Mouse (Mus musculus) hindbrain, embryonic 12.5 days (tissue): ENCODE data around the gene Htra2. TPM values are rescaled to one million over a fixed set of nuclear protein-coding genes. Genes with fewer than 3 reads are reported as not detected.
A peak's percentile ranks its signal among the peaks of the same experiment; 100 is the strongest.

ENCODE experiments used
- ATAC-seq: fragments of 200-750 bp; cut with Nextera tagmentation; 2 replicates; pipeline ENCODE4 v1.8.0; 2017; ENCODE audit warnings: moderate TSS enrichment; ENCODE audit not compliant: low FRiP score
- H3K27ac ChIP-seq: fragments of 300-500 bp; sonication (generic); 2 replicates; pipeline ENCODE4 v1.5.1; 2016; ENCODE audit warnings: mild to moderate bottlenecking
- H3K27me3 ChIP-seq: fragments of 300-500 bp; sonication (generic); 2 replicates; pipeline ENCODE4 v1.6.1; 2016; ENCODE audit warnings: mild to moderate bottlenecking
- H3K36me3 ChIP-seq: fragments of 300-500 bp; sonication (generic); 2 replicates; pipeline ENCODE4 v1.6.1; 2016; ENCODE audit warnings: mild to moderate bottlenecking
- H3K4me1 ChIP-seq: fragments of 300-500 bp; sonication (generic); 2 replicates; pipeline ENCODE4 v1.6.1; 2016
- H3K4me2 ChIP-seq: fragments of 300-500 bp; sonication (generic); replicated peaks from 2 replicates; pipeline ENCODE4 v1.6.1; 2016; ENCODE audit warnings: mild to moderate bottlenecking
- H3K4me3 ChIP-seq: fragments of 300-500 bp; sonication (generic); 2 replicates; pipeline ENCODE4 v1.5.1; 2016; ENCODE audit warnings: mild to moderate bottlenecking
- H3K9ac ChIP-seq: fragments of 300-500 bp; sonication (generic); 2 replicates; pipeline ENCODE4 v1.6.1; 2016; ENCODE audit warnings: mild to moderate bottlenecking, moderate library complexity
- H3K9me3 ChIP-seq: fragments of 300-500 bp; sonication (generic); replicated peaks from 2 replicates; pipeline ENCODE4 v1.6.1; 2016; ENCODE audit warnings: mild to moderate bottlenecking
- WGBS: fragments of 180-500 bp; shearing (Covaris S2); methylation state at CpG from one replicate; pipeline ENCODE4 v1.1.7; 2016; 5-methylcytosine and 5-hydroxymethylcytosine counted together
- polyA plus RNA-seq: library from polyadenylated mRNA; unstranded; fragments of >200 nt; fragmentation: Nextera tagmentation; extraction: Ambion mirVana; gene quantifications from 2 replicates; pipeline ENCODE4 v1.2.1, GENCODE M21; 2016

The Htra2 gene
- 59.9 and 63.4 TPM in 2 replicates for polyA plus RNA-seq

DNA sequence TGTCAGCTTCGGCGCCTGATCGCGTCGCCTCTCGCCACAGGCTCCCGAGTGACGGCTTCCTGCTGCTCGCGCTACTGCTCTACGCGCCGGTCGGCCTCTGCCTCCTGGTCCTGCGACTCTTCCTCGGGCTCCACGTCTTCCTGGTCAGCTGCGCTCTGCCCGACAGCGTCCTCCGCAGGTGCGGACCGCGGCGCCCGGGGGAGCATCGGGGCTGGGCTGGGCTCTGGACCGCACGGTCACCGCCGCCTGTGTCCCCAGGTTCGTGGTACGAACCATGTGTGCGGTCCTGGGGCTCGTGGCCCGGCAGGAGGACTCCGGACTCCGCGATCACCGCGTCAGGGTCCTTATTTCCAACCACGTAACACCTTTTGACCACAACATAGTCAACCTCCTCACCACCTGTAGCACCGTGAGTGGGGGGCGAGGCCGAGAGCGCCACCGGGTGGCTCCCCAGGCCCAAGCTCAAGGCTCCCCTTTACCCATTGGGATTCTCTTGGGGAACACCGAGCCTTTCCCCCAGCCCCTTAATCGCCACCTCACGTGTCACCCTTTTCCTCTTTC, at the start of gene Htra2:
Htra2 (minus strand) TSS at position 403 of the 561 bp plus-strand sequence.
- Histone ChIP-seq H3K4me1 (peaks cover 28% of the 10 kb centered on the region), H3K9me3 (no peaks in the 10 kb centered on the region), H3K4me3 (peak within 1 kb of the TSS; percentile 98), H3K4me2 (peak within 1 kb of the TSS; percentile 72), H3K36me3 (peaks cover 28% of the 10 kb centered on the region), H3K27me3 (no peaks in the 10 kb centered on the region), H3K27ac (peak within 1 kb of the TSS; percentile 88), H3K9ac (peak within 1 kb of the TSS; percentile 88)
- ATAC-seq, result peak; percentile 2; the same call in 1 of the 2 replicates
- under 1% methylated on average over 50 of the region's 50 CpGs for WGBS

DNA sequence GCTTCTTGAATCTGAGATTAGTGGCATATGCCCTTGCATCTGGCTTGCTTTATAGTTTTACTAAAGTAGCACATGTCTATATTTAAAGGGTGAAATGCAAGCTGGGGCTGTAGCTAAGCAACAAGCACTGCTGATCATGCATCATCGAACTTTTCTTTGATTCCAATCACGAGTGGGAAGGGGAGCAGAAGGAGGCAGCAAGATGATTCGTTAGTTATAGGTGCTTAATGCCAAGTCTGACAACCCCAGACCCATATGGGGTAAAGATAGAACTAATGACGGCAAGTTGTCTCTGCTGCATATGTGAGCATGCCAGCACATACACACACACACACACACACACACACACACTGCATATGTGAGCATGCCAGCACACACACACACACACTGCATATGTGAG, 49.1 kb upstream of the Htra2 start:
- peaks cover 33% of the 10 kb centered on the region for H3K4me1 ChIP-seq
- H3K36me3 ChIP-seq, result no peaks in the 10 kb centered on the region
- 71% methylated on average over 4 of the region's 4 CpGs for WGBS
- H3K27me3 ChIP-seq, result peaks cover 15% of the 10 kb centered on the region
- H3K27ac ChIP-seq, result no peak overlapping the region
- no peak overlapping the region for H3K9ac ChIP-seq
- H3K4me2 ChIP-seq, result no peak overlapping the region
- H3K9me3 ChIP-seq, result no peaks in the 10 kb centered on the region
- no peak for ATAC-seq
- no peak overlapping the region for H3K4me3 ChIP-seq

DNA sequence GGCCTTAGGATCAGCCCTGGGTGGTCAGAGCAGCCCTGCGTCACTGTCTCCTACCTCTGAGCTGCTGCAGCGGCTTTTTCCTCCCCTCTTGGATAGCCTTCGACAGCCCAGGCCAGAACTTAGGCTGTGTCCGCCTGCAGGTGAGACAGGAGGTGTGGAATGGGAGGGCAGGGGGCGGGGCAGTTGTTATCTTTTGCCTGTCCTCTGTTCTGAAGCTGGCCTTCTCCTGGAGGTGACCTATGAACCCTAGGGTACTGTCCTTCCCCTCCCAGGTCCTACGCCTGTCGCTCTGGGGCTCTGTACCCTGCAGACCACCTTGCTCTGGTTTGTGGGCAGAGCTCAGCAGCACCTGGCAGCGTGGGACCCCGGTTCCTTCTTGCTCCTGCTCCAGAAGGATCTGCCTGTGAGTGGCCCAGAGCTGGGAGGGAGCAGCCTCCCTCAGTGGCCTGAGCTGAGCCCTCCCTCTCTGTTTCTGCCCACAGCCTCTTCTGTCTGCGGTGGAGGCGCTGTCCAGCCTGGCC, 48.1 kb upstream of the Htra2 start:
- ATAC-seq, result no peak
- Histone ChIP-seq H3K27me3 (peaks cover 19% of the 10 kb centered on the region), H3K4me2 (peak overlapping the region; percentile 100), H3K9ac (peak overlapping the region; percentile 84), H3K36me3 (no peaks in the 10 kb centered on the region), H3K4me3 (peak overlapping the region; percentile 76; the same call in 1 of the 2 replicates), H3K27ac (no peak overlapping the region), H3K4me1 (peaks cover 28% of the 10 kb centered on the region), H3K9me3 (no peaks in the 10 kb centered on the region)
- 38% methylated on average over 11 of the region's 11 CpGs for WGBS

DNA sequence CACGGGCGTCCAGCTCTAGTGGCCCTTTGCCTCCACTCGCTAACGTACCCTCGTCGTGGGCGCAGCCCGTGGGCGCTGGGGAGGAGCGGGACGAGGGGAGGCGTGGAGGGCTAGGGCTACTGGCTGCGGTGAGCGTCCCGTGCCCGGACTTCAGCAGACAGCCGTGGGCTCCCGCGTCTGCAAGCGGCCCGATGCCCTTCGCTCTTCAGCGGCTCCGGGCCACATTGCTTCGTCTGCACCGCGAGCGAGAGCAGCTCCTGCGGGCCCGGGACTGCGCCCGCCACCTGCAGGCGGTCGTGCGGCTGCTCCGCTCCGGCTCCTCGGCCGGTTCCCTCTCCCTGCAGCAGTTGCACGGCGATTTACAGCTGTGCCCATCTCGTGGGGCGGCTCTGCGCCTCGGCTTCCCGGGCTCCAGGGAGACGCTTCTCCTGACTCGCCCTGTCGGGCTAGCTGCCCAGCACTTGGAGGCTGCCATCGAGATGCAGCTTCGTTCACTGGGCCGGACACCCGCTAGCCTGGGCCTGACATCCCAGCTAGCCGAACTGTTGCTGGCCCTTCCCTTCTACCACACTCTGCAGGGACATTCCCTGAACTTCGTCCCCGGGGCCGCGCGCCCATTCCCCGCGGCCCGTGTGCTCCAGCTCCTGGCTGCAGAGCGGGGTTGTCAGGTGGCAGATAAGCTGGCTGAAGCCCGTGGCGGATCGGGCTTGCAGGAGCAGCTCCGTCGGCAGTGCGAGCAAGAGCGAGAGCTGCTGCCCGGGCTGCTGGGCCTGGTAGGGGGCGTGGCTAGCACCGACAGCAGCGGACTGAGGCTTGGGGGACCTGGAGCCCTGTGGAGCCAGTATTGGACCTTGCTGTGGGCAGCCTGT, 46.8 kb upstream of the Htra2 start:
- peak; percentile 76 for ATAC-seq
- H3K27ac ChIP-seq, result peak overlapping the region; percentile 79
- H3K9ac ChIP-seq, result peak overlapping the region; percentile 84
- peak overlapping the region; percentile 100 for H3K4me2 ChIP-seq
- H3K9me3 ChIP-seq, result no peaks in the 10 kb centered on the region
- under 1% methylated on average over 67 of the region's 74 CpGs for WGBS
- H3K4me1 ChIP-seq, result peaks cover 20% of the 10 kb centered on the region
- H3K4me3 ChIP-seq, result peak overlapping the region; percentile 76
- no peaks in the 10 kb centered on the region for H3K36me3 ChIP-seq
- H3K27me3 ChIP-seq, result peaks cover 19% of the 10 kb centered on the region

DNA sequence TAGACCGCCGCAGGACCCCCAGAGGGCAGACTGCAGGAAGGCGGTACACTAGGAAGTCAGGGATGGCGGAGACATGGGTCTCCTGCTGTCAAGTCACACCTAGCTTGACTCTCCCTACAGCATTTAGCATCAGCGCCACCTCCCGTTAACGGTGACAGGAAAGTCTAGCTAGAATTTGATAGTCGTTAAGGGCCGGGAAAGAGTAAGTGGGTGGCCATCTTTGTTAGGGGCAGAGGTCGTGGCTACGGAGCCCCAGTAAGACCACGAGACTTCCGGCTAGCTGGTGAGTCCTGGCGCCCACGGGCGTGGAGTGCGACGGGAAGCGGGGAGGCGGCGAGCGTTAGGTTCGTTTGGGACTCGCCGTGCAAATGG, 46.2 kb upstream of the Htra2 start, which contains the start of the genes Ccdc142 and Gm42688:
Ccdc142 (plus strand) TSS at position 286 of the 372 bp plus-strand sequence.
Gm42688 (plus strand) TSS at position 302 of the 372 bp plus-strand sequence.
- Histone ChIP-seq H3K36me3 (no peaks in the 10 kb centered on the region), H3K9me3 (no peaks in the 10 kb centered on the region), H3K27me3 (peaks cover 19% of the 10 kb centered on the region), H3K4me2 (peak within 1 kb of the TSS; percentile 100), H3K9ac (peak within 1 kb of the TSS; percentile 84), H3K4me1 (peaks cover 20% of the 10 kb centered on the region), H3K27ac (peak within 1 kb of the TSS; percentile 79), H3K4me3 (peak within 1 kb of the TSS; percentile 76)
- 1% methylated on average over 25 of the region's 25 CpGs for WGBS
- peak; percentile 91 for ATAC-seq

DNA sequence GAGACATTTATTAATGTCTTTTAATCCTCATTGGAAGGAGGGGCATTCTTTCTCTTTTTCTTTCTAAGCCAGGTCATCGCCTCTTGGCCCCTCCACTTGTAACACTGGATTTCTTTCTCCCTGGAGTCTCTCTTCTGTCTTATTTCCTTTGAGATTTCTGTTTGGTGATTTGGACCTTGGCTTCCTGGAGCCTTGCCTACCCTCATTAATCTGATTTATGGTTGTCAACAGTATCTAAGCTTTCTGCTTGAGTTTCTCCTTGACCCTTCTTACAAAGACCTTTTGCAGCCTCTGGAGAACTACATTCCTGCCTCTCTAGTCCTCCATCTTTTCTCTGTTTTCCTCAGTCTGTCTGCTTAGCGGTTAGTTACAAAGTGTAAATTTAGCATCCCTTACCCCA, 43.3 kb upstream of the Htra2 start:
- H3K9me3 ChIP-seq, result 0 out of 2 replicates have a peak, but pooled peaks cover 3% of the 10 kb centered on the region
- no peak for ATAC-seq
- WGBS, result 82% methylated on average over 2 of the region's 2 CpGs

DNA sequence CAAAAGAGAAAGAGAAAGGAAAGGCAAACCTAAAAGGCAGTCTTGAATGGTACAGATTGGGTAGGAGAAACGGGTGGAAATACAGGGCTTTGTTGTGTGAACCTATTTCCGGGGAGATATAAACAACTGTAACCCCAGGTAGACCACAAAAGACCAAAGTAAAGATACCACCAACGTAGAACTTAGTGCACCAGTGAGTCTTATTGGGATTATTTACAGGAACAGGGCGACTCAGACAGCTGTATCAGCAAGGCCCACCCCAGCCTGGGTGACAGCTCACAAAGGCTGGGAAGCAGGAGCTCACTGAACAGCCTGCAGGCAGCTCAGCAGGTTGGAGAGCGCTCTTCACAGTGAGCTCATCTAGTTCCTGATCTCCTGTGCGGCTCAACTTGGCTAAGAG, 40.9 kb upstream of the Htra2 start:
- Histone ChIP-seq H3K36me3 (no peaks in the 10 kb centered on the region), H3K4me1 (peaks cover 3% of the 10 kb centered on the region; the same call in 1 of the 2 replicates), H3K9ac (no peak overlapping the region), H3K4me3 (no peak overlapping the region), H3K4me2 (no peak overlapping the region), H3K27me3 (peaks cover 28% of the 10 kb centered on the region), H3K27ac (no peak overlapping the region), H3K9me3 (0 out of 2 replicates have a peak, but pooled peaks cover 3% of the 10 kb centered on the region)
- no peak for ATAC-seq
- WGBS, result 48% methylated on average over 6 of the region's 6 CpGs

More for the DNA sequence above, 43.3 kb upstream of the Htra2 start:
- no peak overlapping the region for H3K4me2 ChIP-seq
- peaks cover 25% of the 10 kb centered on the region for H3K27me3 ChIP-seq
- no peak overlapping the region for H3K4me3 ChIP-seq
- H3K4me1 ChIP-seq, result peaks cover 19% of the 10 kb centered on the region
- no peak overlapping the region for H3K27ac ChIP-seq
- H3K9ac ChIP-seq, result no peak overlapping the region
- no peaks in the 10 kb centered on the region for H3K36me3 ChIP-seq

DNA sequence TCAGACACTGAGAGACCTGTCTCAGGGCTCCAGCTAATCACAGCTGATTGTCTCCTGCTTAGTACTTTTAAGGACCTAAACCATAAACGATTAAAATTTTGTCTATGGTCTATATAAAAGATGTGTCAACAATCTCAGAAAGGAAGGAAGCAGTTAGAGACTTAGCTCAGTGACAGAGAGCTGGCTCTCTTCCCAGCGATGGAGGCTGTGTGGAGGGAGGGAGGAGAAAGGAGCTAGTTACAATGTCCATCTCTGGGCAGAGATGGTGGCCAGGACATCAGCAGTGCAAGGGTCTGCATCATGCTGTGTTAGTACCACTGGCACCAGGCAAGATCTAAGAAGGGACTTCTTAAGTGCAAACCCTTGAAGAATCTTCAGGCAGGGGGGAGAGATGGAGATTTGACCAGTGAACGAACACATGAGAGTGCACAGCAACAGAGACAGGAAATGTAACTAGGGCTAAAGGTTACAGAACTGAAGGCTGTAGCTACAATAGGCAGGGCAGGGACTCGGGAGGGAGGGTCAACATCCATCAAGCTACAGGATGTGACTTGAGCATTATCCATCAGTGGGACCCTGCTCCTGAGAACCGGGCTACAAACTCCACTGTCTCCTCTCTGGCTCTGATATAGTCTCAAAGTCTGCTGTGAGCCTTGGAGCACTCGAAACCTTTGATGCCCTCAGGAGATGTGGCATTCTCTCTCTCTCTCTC, 37.5 kb upstream of the Htra2 start:
- Histone ChIP-seq H3K9ac (no peak overlapping the region), H3K4me3 (no peak overlapping the region), H3K4me2 (no peak overlapping the region), H3K27me3 (peaks cover 52% of the 10 kb centered on the region), H3K36me3 (no peaks in the 10 kb centered on the region), H3K27ac (no peak overlapping the region), H3K4me1 (peaks cover 2% of the 10 kb centered on the region; the same call in 1 of the 2 replicates), H3K9me3 (0 out of 2 replicates have a peak, but pooled peaks cover 3% of the 10 kb centered on the region)
- no peak for ATAC-seq
- WGBS, result 40% methylated on average over 6 of the region's 6 CpGs

DNA sequence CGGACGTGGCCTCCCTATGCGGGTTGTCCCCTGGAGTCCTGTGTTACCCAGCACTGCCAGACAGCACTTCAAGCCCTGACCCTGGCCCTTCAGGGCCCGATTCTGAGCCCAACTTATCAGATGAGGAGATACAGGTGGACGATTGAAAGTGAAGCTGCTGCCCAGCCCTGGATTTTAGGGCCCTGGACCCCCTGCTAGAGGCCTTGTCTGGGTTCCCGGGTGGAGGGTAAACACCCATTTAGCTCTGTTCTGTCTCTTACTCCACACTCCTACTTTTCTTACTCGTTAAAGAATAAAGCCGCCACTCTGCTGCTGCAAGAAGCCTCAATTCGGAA, 32.8 kb upstream of the Htra2 start:
- ATAC-seq, result no peak
- peak overlapping the region; percentile 18 for H3K4me3 ChIP-seq
- H3K9ac ChIP-seq, result no peak overlapping the region
- 6% methylated on average over 9 of the region's 9 CpGs for WGBS
- peaks cover 89% of the 10 kb centered on the region for H3K27me3 ChIP-seq
- no peaks in the 10 kb centered on the region for H3K36me3 ChIP-seq
- H3K4me2 ChIP-seq, result peak overlapping the region; percentile 40
- H3K4me1 ChIP-seq, result peaks cover 21% of the 10 kb centered on the region
- H3K9me3 ChIP-seq, result no peaks in the 10 kb centered on the region
- H3K27ac ChIP-seq, result no peak overlapping the region

DNA sequence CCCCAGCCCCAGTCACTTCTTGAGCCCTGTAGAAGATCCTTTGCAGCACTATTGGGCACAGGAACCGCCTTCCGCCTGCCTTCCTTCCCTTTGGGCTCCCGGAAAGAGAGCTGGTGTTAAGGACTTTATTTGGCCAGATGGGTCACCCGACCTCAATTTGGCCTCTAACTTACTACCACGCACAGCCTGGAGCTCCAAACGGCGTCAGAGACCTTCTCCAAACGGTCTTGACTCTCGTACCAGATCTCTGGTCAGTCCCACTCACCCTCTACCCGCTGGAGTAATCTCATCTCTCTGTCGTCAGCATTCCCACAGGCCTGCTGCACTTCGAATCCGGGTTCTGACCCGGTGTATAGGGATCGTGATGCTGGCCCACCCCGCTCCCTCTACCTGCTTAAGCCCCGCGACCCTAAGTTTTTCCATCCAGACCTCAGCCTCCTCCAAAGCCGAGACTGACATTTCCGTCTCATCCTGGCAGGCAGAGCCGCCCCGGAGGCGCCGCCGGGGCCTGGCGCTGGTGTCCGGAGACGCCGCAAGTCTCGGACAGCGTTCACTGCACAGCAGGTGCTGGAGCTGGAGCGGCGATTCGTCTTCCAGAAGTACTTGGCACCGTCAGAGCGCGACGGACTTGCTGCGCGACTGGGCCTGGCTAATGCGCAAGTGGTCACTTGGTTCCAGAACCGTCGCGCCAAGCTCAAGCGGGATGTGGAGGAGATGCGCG, 32.3 kb upstream of the Htra2 start:
- Histone ChIP-seq H3K4me1 (peaks cover 21% of the 10 kb centered on the region), H3K4me2 (peak overlapping the region; percentile 40), H3K27me3 (peaks cover 89% of the 10 kb centered on the region), H3K9me3 (no peaks in the 10 kb centered on the region), H3K4me3 (peak overlapping the region; percentile 18), H3K36me3 (no peaks in the 10 kb centered on the region), H3K9ac (no peak overlapping the region), H3K27ac (no peak overlapping the region)
- no peak for ATAC-seq
- 2% methylated on average over 47 of the region's 47 CpGs for WGBS

DNA sequence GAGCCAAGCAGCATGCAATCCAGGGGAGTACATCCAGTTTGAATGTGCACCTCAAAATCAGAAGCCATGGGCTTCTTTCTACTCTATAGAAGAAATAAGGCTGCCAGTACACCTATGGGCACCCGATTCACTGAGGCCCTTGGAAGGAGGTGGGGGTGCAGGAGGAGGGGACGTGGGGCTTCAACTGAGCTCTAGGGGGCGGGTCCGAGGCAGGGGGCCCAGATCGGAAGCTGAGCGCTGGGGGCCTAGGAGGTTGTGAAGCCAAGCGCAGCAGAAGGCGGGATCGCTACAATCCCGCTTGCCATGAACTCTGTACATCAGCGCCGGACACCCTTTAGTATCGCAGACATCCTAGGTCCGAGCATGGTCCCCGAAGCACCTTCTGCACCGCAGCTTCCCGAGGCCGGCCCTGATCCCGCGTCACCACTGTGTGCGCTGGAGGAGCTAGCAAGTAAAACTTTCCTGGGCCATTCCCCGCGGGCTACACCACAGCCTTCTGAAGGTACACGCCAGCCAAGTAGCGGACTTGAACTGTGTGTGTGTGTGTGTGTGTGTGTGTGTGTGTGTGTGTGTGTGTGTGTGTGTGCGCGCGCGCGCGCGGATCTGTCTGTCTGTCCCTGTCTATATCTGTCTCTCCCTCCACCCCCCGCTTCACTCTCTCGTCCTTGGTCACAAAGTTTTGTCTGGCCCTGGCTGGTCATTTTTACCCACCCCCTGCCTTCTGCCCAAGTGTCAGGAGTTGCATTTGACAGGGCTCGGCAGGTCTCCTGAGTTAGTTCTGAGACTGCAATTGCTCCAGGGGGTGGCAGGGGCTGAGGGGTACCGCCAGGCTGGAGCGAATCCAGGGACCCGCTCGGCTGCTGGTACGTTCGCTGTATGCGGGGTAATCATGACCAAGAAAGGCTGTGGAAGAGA, 31.3 kb upstream of the Htra2 start, which contains the start of gene Lbx2:
Lbx2 (plus strand) TSS at position 247 of the 915 bp plus-strand sequence.
- H3K27ac ChIP-seq, result no peak within 1 kb of the TSS
- no peaks in the 10 kb centered on the region for H3K9me3 ChIP-seq
- H3K4me3 ChIP-seq, result no peak within 1 kb of the TSS
- peaks cover 94% of the 10 kb centered on the region for H3K27me3 ChIP-seq
- ATAC-seq, result no peak
- H3K4me1 ChIP-seq, result peaks cover 21% of the 10 kb centered on the region
- H3K36me3 ChIP-seq, result peaks cover 5% of the 10 kb centered on the region
- no peak within 1 kb of the TSS for H3K9ac ChIP-seq
- H3K4me2 ChIP-seq, result peak within 1 kb of the TSS; percentile 40
- WGBS, result 3% methylated on average over 42 of the region's 42 CpGs
